Comparison of ENCODE assay signal across 8 mouse cellular contexts in genomic region chr19:4928781-4929180, GRCm38 (mm10). TPM values are rescaled to one million over a fixed set of nuclear protein-coding genes. Genes with fewer than 3 reads are reported as not detected.
DNase-seq lines count a peak whose midpoint lies in the region; ATAC-seq lines count a peak whose summit lies in the region.

No protein-coding gene starts in this region.

- ATAC-seq in kidney, embryonic 15.5 days (replicated peaks; ENCODE audit: low FRiP score): no peak
- ATAC-seq in limb, embryonic 15.5 days (ENCODE audit: insufficient number of reproducible peaks, low FRiP score, low TSS enrichment, low read depth): no peak
- ATAC-seq in neural tube, embryonic 15.5 days (ENCODE audit: low FRiP score): peak; percentile 7; the same call in 1 of the 2 replicates

- intact Hi-C loops in gastrocnemius, postnatal 36 days (cut with DNase I): no loop called here

- peak overlapping the region; percentile 70 for H3K4me2 ChIP-seq in kidney, embryonic 15.5 days
- H3K4me2 ChIP-seq in limb, embryonic 15.5 days: peak overlapping the region; percentile 55
- H3K4me2 ChIP-seq in neural tube, embryonic 15.5 days: peak overlapping the region; percentile 80

- H3K27me3 ChIP-seq in kidney, embryonic 15.5 days: no peaks in the 10 kb centered on the region
- H3K27me3 ChIP-seq in limb, embryonic 15.5 days: no peaks in the 10 kb centered on the region
- no peaks in the 10 kb centered on the region for H3K27me3 ChIP-seq in neural tube, embryonic 15.5 days (replicated peaks)

- peak overlapping the region; percentile 83 for H3K27ac ChIP-seq in kidney, embryonic 15.5 days
- H3K27ac ChIP-seq in limb, embryonic 15.5 days: peak overlapping the region; percentile 87
- peak overlapping the region; percentile 86 for H3K27ac ChIP-seq in neural tube, embryonic 15.5 days (replicated peaks)

- DNase-seq in kidney, adult 8-10 months: no peak
- peak; percentile 90 for DNase-seq in adipocyte (ENCODE audit: low spot score)
- peak; percentile 44 to 55 for DNase-seq in gastrocnemius, postnatal 36 days
- DNase-seq in retina, embryonic 14.5 days (ENCODE audit: low spot score): no peak
- DNase-seq in testis, postnatal 14 days (ENCODE audit: low spot score): no peak

- WGBS in kidney, embryonic 15.5 days: 60% methylated on average over 5 of the region's 5 CpGs
- 59% methylated on average over 5 of the region's 5 CpGs for WGBS in limb, embryonic 15.5 days
- WGBS in neural tube, embryonic 15.5 days: 54% methylated on average over 5 of the region's 5 CpGs

- peaks cover 23% of the 10 kb centered on the region for H3K4me1 ChIP-seq in kidney, embryonic 15.5 days
- H3K4me1 ChIP-seq in limb, embryonic 15.5 days: peaks cover 23% of the 10 kb centered on the region
- H3K4me1 ChIP-seq in neural tube, embryonic 15.5 days: peaks cover 28% of the 10 kb centered on the region

- H3K36me3 ChIP-seq in kidney, embryonic 15.5 days: peaks cover 28% of the 10 kb centered on the region
- peaks cover 27% of the 10 kb centered on the region for H3K36me3 ChIP-seq in limb, embryonic 15.5 days
- peaks cover 33% of the 10 kb centered on the region for H3K36me3 ChIP-seq in neural tube, embryonic 15.5 days

- no peaks in the 10 kb centered on the region for H3K9me3 ChIP-seq in kidney, embryonic 15.5 days (replicated peaks)
- H3K9me3 ChIP-seq in limb, embryonic 15.5 days: no peaks in the 10 kb centered on the region
- no peaks in the 10 kb centered on the region for H3K9me3 ChIP-seq in neural tube, embryonic 15.5 days (replicated peaks)

- peak overlapping the region; percentile 78 for H3K4me3 ChIP-seq in kidney, embryonic 15.5 days (replicated peaks)
- H3K4me3 ChIP-seq in limb, embryonic 15.5 days: peak overlapping the region; percentile 72
- peak overlapping the region; percentile 77 for H3K4me3 ChIP-seq in neural tube, embryonic 15.5 days (replicated peaks)

- peak overlapping the region; percentile 61 for H3K9ac ChIP-seq in kidney, embryonic 15.5 days
- peak overlapping the region; percentile 48; the same call in 1 of the 2 replicates for H3K9ac ChIP-seq in limb, embryonic 15.5 days
- peak overlapping the region; percentile 66 for H3K9ac ChIP-seq in neural tube, embryonic 15.5 days (replicated peaks)

RNA-seq across cellular contexts. Expression of gene Dpp3, which starts 0.7 kb away (rescaled TPM):
- polyA plus RNA-seq in kidney, embryonic 15.5 days (2015; fragmentation: Nextera tagmentation; extraction: Ambion mirVana): 96.4 and 108 TPM in 2 replicates
- total RNA-seq in gastrocnemius, postnatal 36 days (2021): 10 to 100 TPM; 16.5 to 17.5 TPM
- polyA plus RNA-seq in limb, embryonic 15.5 days (2015; fragmentation: Nextera tagmentation; extraction: Ambion mirVana): 127 and 135 TPM in 2 replicates
- polyA plus RNA-seq in neural tube, embryonic 15.5 days (2015; fragmentation: Nextera tagmentation; extraction: Ambion mirVana): 104 TPM in 2 replicates

RNA-seq across cellular contexts. Expression of gene Peli3, which starts 14.1 kb away (rescaled TPM):
- polyA plus RNA-seq in kidney, embryonic 15.5 days (2015; fragmentation: Nextera tagmentation; extraction: Ambion mirVana): 2.9 and 3.0 TPM in 2 replicates
- 1 to 10 TPM; 1.3 to 1.4 TPM for total RNA-seq in gastrocnemius, postnatal 36 days (2021)
- polyA plus RNA-seq in limb, embryonic 15.5 days (2015; fragmentation: Nextera tagmentation; extraction: Ambion mirVana): 2.6 and 4.0 TPM in 2 replicates
- 12.0 and 13.2 TPM in 2 replicates for polyA plus RNA-seq in neural tube, embryonic 15.5 days (2015; fragmentation: Nextera tagmentation; extraction: Ambion mirVana)

RNA-seq across cellular contexts. Expression of gene Bbs1, which starts 22.4 kb away (rescaled TPM):
- 5.2 and 6.7 TPM in 2 replicates for polyA plus RNA-seq in kidney, embryonic 15.5 days (2015; fragmentation: Nextera tagmentation; extraction: Ambion mirVana)
- total RNA-seq in gastrocnemius, postnatal 36 days (2021): 1 to 10 TPM; 1.6 to 2.4 TPM
- 3.0 and 3.3 TPM in 2 replicates for polyA plus RNA-seq in limb, embryonic 15.5 days (2015; fragmentation: Nextera tagmentation; extraction: Ambion mirVana)
- polyA plus RNA-seq in neural tube, embryonic 15.5 days (2015; fragmentation: Nextera tagmentation; extraction: Ambion mirVana): 5.8 and 8.4 TPM in 2 replicates

RNA-seq across cellular contexts. Expression of gene Mrpl11, which starts 33.2 kb away (rescaled TPM):
- polyA plus RNA-seq in kidney, embryonic 15.5 days (2015; fragmentation: Nextera tagmentation; extraction: Ambion mirVana): 108 and 125 TPM in 2 replicates
- 10 to 100 TPM; 56.3 to 58.7 TPM for total RNA-seq in gastrocnemius, postnatal 36 days (2021)
- 80.5 and 83.4 TPM in 2 replicates for polyA plus RNA-seq in limb, embryonic 15.5 days (2015; fragmentation: Nextera tagmentation; extraction: Ambion mirVana)
- polyA plus RNA-seq in neural tube, embryonic 15.5 days (2015; fragmentation: Nextera tagmentation; extraction: Ambion mirVana): 97.3 and 105 TPM in 2 replicates

RNA-seq across cellular contexts. Expression of gene Zdhhc24, which starts 50.3 kb away (rescaled TPM):
- polyA plus RNA-seq in kidney, embryonic 15.5 days (2015; fragmentation: Nextera tagmentation; extraction: Ambion mirVana): 10.8 and 12.0 TPM in 2 replicates
- total RNA-seq in gastrocnemius, postnatal 36 days (2021): 1 to 10 TPM; 2.2 to 2.6 TPM
- polyA plus RNA-seq in limb, embryonic 15.5 days (2015; fragmentation: Nextera tagmentation; extraction: Ambion mirVana): 9.9 and 11.4 TPM in 2 replicates
- polyA plus RNA-seq in neural tube, embryonic 15.5 days (2015; fragmentation: Nextera tagmentation; extraction: Ambion mirVana): 19.7 and 20.5 TPM in 2 replicates

Comparison
In these comparisons a context has a peak if more than half of its experiments do, and no peak if none do; other contexts are left out.
1. DNase-seq: peak in adipocyte (single experiment) and gastrocnemius, postnatal 36 days (2 of 2); none in kidney, adult 8-10 months (0 of 2), retina, embryonic 14.5 days (single experiment) and testis, postnatal 14 days (single experiment).
2. Peak in every context shown above with its lines, with median percentiles within 50 percentile points of each other: H3K27ac ChIP-seq, H3K4me2 ChIP-seq, H3K4me3 ChIP-seq and H3K9ac ChIP-seq.